Mouse (Mus musculus): ENCODE measurements around the gene Npb.

GRCm38 (mm10) chr11:120634810-120635209, 26.5 kb downstream of the Npb start:
- TF ChIP-seq CTCF (IDR thresholded peaks at IDR 0.05; ENCODE audit: borderline replicate concordance, extremely low read depth, insufficient read depth, insufficient read length): no peak
- no peak for TF ChIP-seq POLR2A (IDR thresholded peaks at IDR 0.05; ENCODE audit: borderline replicate concordance, extremely low read depth, insufficient read depth, insufficient read length, poor library complexity, severe bottlenecking)

All from brain, embryonic 14.5 days (tissue).